Mouse (Mus musculus): ENCODE measurements at regions not wholly inside any gene's neighbourhood (a gene's known extent, or its start where the extent isn't known, plus 50 kb on each side); places are given as distances from the start of the nearest gene placed in this dataset.
"Not testable (repeated sequence)": the region's sequence is repeated elsewhere in the genome, so short reads cannot be mapped to it uniquely, and the experiment has no call there.

DNA sequence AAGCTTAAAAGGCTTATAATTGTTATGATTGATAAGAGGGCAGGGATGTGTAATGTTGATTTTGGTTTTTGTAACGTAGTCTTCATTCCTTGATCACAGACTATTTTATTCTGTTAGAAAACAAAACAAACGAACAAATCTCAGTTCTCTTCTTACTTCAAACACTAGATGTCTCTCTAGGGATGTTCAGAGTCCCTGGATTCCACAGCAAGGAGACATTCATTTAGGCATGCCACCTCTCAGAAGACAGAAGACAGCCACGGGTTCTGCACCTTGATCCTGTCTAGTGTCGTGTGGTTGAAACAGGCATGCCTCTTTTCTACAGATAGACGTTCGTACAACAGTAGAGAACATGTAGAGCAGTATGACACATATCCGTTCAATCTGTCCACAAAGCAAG is 74.7 kb downstream of the Gm13691 start:
- Histone ChIP-seq H3K4me1 (ENCODE audit: insufficient read depth, low read depth, low read length) (no peaks in the 10 kb centered on the region), H3K9me3 (ENCODE audit: low read length) (no peaks in the 10 kb centered on the region)

DNA sequence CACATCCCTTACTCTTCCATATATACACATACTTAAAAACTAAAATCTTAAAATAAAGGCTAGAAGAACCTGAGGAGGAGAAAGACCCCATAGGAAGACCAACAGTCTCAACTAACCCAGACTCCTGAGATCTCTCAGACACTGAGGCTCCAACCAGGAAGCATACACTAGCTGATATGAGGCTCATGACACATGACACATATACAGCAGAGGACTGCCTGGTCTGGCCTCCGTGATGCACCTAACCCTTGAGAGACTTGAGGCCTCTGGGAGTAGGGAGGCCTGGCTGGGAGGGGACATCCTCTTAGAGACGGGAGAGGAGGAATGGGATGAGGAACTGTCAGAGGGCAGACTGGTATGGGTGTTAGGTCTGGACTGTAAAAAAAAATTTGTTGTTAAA is 75.4 kb downstream of the Gm13691 start:
- Histone ChIP-seq H3K27me3 (replicated peaks; ENCODE audit: insufficient read depth, low read length) (no peaks in the 10 kb centered on the region), H3K9ac (replicated peaks; ENCODE audit: low read depth) (no peak overlapping the region), H3K4me2 (replicated peaks; ENCODE audit: low read depth, low read length) (no peak overlapping the region), H3K4me1 (ENCODE audit: insufficient read depth, low read depth, low read length) (no peaks in the 10 kb centered on the region), H3K36me3 (ENCODE audit: insufficient read depth, low read length) (no peaks in the 10 kb centered on the region), H3K9me3 (ENCODE audit: low read length) (no peaks in the 10 kb centered on the region), H3K4me3 (ENCODE audit: low read depth, low read length) (no peak overlapping the region), H3K27ac (ENCODE audit: low read length) (no peak overlapping the region)
- no peak for DNase-seq (ENCODE audit: low spot score)
- WGBS = 64% methylated on average over 2 of the region's 2 CpGs
- ATAC-seq = peak; percentile 21; the same call in 1 of the 2 replicates
- TF ChIP-seq CTCF (IDR thresholded peaks at IDR 0.05) (no peak), EP300 (IDR thresholded peaks at IDR 0.05) (no peak)

More for the DNA sequence above, 74.7 kb downstream of the Gm13691 start:
- H3K36me3 ChIP-seq (ENCODE audit: insufficient read depth, low read length) = no peaks in the 10 kb centered on the region
- H3K9ac ChIP-seq (replicated peaks; ENCODE audit: low read depth) = no peak overlapping the region
- no peak overlapping the region for H3K4me2 ChIP-seq (replicated peaks; ENCODE audit: low read depth, low read length)
- DNase-seq (ENCODE audit: low spot score) = peak; percentile 21
- 48% methylated on average over 7 of the region's 7 CpGs for WGBS
- H3K27ac ChIP-seq (ENCODE audit: low read length) = no peak overlapping the region
- TF ChIP-seq CTCF (IDR thresholded peaks at IDR 0.05) = peak; percentile 55
- no peak for TF ChIP-seq EP300 (IDR thresholded peaks at IDR 0.05)
- no peak for ATAC-seq
- H3K27me3 ChIP-seq (replicated peaks; ENCODE audit: insufficient read depth, low read length) = no peaks in the 10 kb centered on the region
- no peak overlapping the region for H3K4me3 ChIP-seq (ENCODE audit: low read depth, low read length)

DNA sequence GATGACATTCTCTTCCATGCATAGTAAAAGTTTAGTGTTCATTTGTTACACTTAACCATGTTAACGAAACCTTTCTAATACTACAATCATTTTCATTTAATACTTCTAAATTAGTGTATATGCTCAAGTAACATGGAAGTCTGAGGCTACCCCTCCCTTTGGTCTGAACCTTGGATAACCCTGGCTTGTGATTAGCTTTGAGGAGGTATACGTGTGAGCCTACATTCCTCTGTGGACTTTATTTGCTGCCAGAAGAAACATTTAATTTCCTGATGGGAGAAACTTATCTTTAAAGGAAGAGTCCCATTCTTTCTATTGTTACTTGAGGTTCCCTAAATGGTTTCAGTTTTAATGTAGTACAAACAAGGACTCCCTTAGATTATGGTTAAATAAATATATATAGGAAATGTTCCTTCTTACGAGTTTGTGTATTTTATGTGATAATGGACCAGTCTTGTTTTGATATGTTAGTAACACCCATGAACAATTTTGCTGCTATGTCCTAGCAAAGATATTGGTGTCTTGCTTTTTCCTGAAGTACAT is 75.9 kb downstream of the Gm13691 start:
- WGBS = 56% methylated on average over 3 of the region's 3 CpGs
- no peak overlapping the region for H3K4me3 ChIP-seq (ENCODE audit: low read depth, low read length)
- DNase-seq (ENCODE audit: low spot score) (peak; percentile 34), ATAC-seq (peak; percentile 65; the same call in 1 of the 2 replicates)
- H3K36me3 ChIP-seq (ENCODE audit: insufficient read depth, low read length) = no peaks in the 10 kb centered on the region
- peak; percentile 95 for TF ChIP-seq EP300 (IDR thresholded peaks at IDR 0.05)
- TF ChIP-seq CTCF (IDR thresholded peaks at IDR 0.05) = no peak
- no peaks in the 10 kb centered on the region for H3K9me3 ChIP-seq (ENCODE audit: low read length)
- H3K4me1 ChIP-seq (ENCODE audit: insufficient read depth, low read depth, low read length) = no peaks in the 10 kb centered on the region
- no peak overlapping the region for H3K4me2 ChIP-seq (replicated peaks; ENCODE audit: low read depth, low read length)
- no peak overlapping the region for H3K9ac ChIP-seq (replicated peaks; ENCODE audit: low read depth)
- H3K27ac ChIP-seq (ENCODE audit: low read length) = no peak overlapping the region
- H3K27me3 ChIP-seq (replicated peaks; ENCODE audit: insufficient read depth, low read length) = no peaks in the 10 kb centered on the region

DNA sequence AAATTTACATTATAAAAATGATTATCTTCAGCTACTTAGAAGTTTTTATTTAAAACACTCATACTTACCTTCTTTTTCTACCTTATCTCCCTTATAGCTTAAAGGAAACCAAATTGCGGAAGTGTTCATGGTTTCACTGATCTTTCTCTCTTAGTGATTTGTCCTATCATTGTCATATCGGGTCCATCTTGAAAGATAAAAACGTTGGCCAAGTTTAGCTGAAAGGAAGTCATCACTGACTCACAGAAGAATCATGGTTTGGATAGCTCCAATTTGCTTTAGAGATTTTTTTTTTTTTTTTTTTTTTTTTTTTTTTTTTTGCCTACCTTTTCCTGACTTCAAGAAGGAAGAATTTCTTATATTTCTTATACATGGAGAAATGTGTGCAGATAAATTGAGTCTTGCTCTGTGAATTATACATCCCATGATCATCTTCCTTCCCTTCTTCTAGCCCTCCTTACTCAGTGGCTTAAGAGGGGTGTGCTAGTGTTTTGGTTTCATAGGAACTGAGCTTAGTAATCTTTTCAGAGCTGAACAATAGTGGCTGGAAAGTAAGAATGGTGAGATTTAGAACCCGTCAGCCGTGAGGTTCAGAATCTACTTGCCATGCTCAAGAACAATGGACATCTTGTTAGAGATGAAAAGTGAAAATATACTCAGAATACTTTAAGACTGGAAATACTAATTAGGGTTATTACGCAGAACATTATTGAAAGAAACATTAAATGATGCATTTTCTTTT is 76.6 kb downstream of the Gm13691 start:
- TF ChIP-seq CTCF (IDR thresholded peaks at IDR 0.05) (no peak), EP300 (IDR thresholded peaks at IDR 0.05) (no peak)
- Histone ChIP-seq H3K4me1 (ENCODE audit: insufficient read depth, low read depth, low read length) (no peaks in the 10 kb centered on the region), H3K9me3 (ENCODE audit: low read length) (no peaks in the 10 kb centered on the region), H3K4me3 (ENCODE audit: low read depth, low read length) (no peak overlapping the region), H3K4me2 (replicated peaks; ENCODE audit: low read depth, low read length) (no peak overlapping the region), H3K9ac (replicated peaks; ENCODE audit: low read depth) (no peak overlapping the region), H3K27me3 (replicated peaks; ENCODE audit: insufficient read depth, low read length) (no peaks in the 10 kb centered on the region), H3K36me3 (ENCODE audit: insufficient read depth, low read length) (no peaks in the 10 kb centered on the region), H3K27ac (ENCODE audit: low read length) (no peak overlapping the region)
- DNase-seq (ENCODE audit: low spot score) (no peak), ATAC-seq (no peak)
- WGBS = 67% methylated on average over 6 of the region's 6 CpGs

DNA sequence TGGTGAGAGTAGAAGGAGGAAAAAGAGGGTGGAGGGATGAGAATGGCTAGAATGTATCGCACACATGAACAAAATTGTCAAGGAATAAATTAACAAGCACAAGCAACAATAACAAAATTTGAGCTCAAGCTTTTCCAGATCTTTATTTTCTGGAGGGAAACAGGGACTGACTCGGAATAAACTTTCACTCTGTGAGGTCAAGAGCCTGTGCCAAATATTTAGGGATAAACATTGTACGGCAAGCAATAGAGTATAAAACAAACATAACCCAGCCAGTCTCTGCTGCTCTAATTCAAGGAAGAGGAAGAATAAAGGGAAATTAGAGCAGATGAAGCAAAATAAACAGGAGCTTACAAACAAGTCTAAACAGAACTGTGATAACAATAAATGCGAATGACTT is 78.3 kb downstream of the Gm13691 start:
- Histone ChIP-seq H3K4me1 (ENCODE audit: insufficient read depth, low read depth, low read length) (no peaks in the 10 kb centered on the region), H3K36me3 (ENCODE audit: insufficient read depth, low read length) (no peaks in the 10 kb centered on the region), H3K4me2 (replicated peaks; ENCODE audit: low read depth, low read length) (no peak overlapping the region), H3K9ac (replicated peaks; ENCODE audit: low read depth) (no peak overlapping the region), H3K9me3 (ENCODE audit: low read length) (no peaks in the 10 kb centered on the region), H3K4me3 (ENCODE audit: low read depth, low read length) (no peak overlapping the region), H3K27me3 (replicated peaks; ENCODE audit: insufficient read depth, low read length) (no peaks in the 10 kb centered on the region), H3K27ac (ENCODE audit: low read length) (no peak overlapping the region)
- DNase-seq (ENCODE audit: low spot score) (peak; percentile 29), ATAC-seq (no peak)
- TF ChIP-seq EP300 (IDR thresholded peaks at IDR 0.05) (peak; percentile 81), CTCF (IDR thresholded peaks at IDR 0.05) (no peak)
- 42% methylated on average over 4 of the region's 4 CpGs for WGBS

DNA sequence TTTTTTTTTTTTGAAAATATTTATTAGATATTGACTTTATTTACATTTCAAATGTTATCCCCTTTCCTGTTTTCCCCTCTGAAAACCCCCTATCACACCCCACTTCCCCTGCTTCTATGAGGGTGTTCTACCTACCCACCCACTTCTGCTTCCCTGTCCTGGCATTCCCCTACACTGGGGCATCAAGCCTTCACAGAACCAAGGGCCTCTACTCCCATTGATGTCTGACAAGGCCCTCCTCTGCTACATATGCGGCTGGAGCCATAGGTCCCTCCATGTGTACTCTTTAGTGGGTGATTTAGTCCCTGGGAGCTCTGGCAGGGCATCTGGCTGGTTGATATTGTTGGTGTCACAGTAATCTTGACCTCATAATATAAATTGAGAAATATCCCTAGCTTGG is 79.1 kb downstream of the Gm13691 start:
- not testable (repeated sequence) for H3K9me3 ChIP-seq (ENCODE audit: low read length); DNase-seq (ENCODE audit: low spot score); H3K27ac ChIP-seq (ENCODE audit: low read length); H3K4me3 ChIP-seq (ENCODE audit: low read depth, low read length); H3K4me1 ChIP-seq (ENCODE audit: insufficient read depth, low read depth, low read length); H3K36me3 ChIP-seq (ENCODE audit: insufficient read depth, low read length); H3K27me3 ChIP-seq (replicated peaks; ENCODE audit: insufficient read depth, low read length); H3K9ac ChIP-seq (replicated peaks; ENCODE audit: low read depth); H3K4me2 ChIP-seq (replicated peaks; ENCODE audit: low read depth, low read length); ATAC-seq
- WGBS = 83% methylated on average over 1 of the region's 1 CpGs
